9 mouse cellular contexts compared by ENCODE assay signal in the genomic region with DNA sequence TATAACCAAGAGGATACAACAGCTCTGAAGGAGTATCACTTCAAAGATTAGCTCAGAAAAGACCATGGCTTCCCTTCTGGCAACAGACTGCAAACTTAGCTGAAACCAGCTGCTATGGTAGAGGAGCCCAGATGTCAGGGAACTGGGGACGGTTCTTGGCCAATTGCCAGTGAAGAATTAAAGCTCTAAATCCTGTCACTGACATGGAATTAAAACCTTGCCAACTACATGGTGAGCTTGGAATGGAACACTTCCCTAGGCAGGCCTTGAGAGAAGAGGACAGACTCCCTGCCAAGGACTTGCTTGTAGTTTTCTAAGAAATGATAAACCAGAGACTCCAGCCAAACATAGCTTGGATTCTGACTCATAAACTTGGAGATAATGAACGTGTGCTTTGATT.
DNase-seq lines count a peak whose midpoint lies in the region; ATAC-seq lines count a peak whose summit lies in the region.
"Had no signal": no experiment of that assay in that cellular context is flagged by ENCODE, and none has a peak within 500 bp of the region (broad histone marks: within the 10 kb centered on the region; RNA-seq: fewer than 3 reads in every experiment).

No protein-coding gene starts in this region.

- no peak overlapping the region for H3K4me2 ChIP-seq in heart, embryonic 12.5 days
- H3K4me2 ChIP-seq: limb, embryonic 12.5 days had no signal

- no peak overlapping the region for H3K27ac ChIP-seq in heart, embryonic 12.5 days (ENCODE audit: poor library complexity, severe bottlenecking)
- H3K27ac ChIP-seq in heart, embryonic 10.5 days = no peak overlapping the region
- H3K27ac ChIP-seq: limb, embryonic 12.5 days had no signal

- H3K4me3 ChIP-seq in heart, embryonic 12.5 days = no peak overlapping the region
- H3K4me3 ChIP-seq in heart, embryonic 10.5 days = no peak overlapping the region
- H3K4me3 ChIP-seq: limb, embryonic 12.5 days had no signal

- no peak for ATAC-seq in heart, embryonic 12.5 days (ENCODE audit: insufficient number of reproducible peaks, low FRiP score)

- H3K9me3 ChIP-seq in heart, embryonic 12.5 days (replicated peaks) = no peaks in the 10 kb centered on the region
- no peaks in the 10 kb centered on the region for H3K9me3 ChIP-seq in heart, embryonic 10.5 days
- H3K9me3 ChIP-seq: limb, embryonic 12.5 days had no signal

- peak; percentile 17 to 35 for DNase-seq in heart, postnatal 10 days
- DNase-seq in 3T3-L1 (ENCODE audit: low read depth, low spot score) = peak; percentile 1
- peak; percentile 67 for DNase-seq in brain, embryonic 18.5 days (ENCODE audit: low read depth, low spot score)
- DNase-seq in left cerebral cortex, postnatal 36 days (ENCODE audit: low spot score in 2 of 2) = peak; percentile 6 to 12
- peak; percentile 1 to 4 for DNase-seq in right cerebral cortex, postnatal 36 days (ENCODE audit: low spot score in 2 of 2)
- DNase-seq in thymus, postnatal 4 days = no peak
- no peak for DNase-seq in heart, embryonic 10.5 days (ENCODE audit: low spot score)

- H3K4me1 ChIP-seq in heart, embryonic 12.5 days (replicated peaks) = no peaks in the 10 kb centered on the region
- H3K4me1 ChIP-seq in heart, embryonic 10.5 days = no peaks in the 10 kb centered on the region
- H3K4me1 ChIP-seq: limb, embryonic 12.5 days had no signal

- intact Hi-C loops in heart, postnatal 10 days (cut with DNase I) = no loop called here
- intact Hi-C loops in left cerebral cortex, postnatal 36 days (cut with DNase I) = no loop called here

- no peaks in the 10 kb centered on the region for H3K27me3 ChIP-seq in heart, embryonic 12.5 days (replicated peaks)
- no peaks in the 10 kb centered on the region for H3K27me3 ChIP-seq in heart, embryonic 10.5 days (ENCODE audit: insufficient read depth, poor library complexity, severe bottlenecking)
- H3K27me3 ChIP-seq: limb, embryonic 12.5 days had no signal

- no peaks in the 10 kb centered on the region for H3K36me3 ChIP-seq in heart, embryonic 12.5 days
- no peaks in the 10 kb centered on the region for H3K36me3 ChIP-seq in heart, embryonic 10.5 days
- H3K36me3 ChIP-seq: limb, embryonic 12.5 days had no signal

- WGBS in heart, embryonic 12.5 days = 41% methylated on average over 2 of the region's 2 CpGs
- WGBS in heart, embryonic 10.5 days = 61% methylated on average over 2 of the region's 2 CpGs

- no peak overlapping the region for H3K9ac ChIP-seq in heart, embryonic 12.5 days
- H3K9ac ChIP-seq: limb, embryonic 12.5 days had no signal

Comparison
In these comparisons a context has a peak if more than half of its experiments do, and no peak if none do; other contexts are left out.
1. DNase-seq: peak in heart, postnatal 10 days (2 of 2), 3T3-L1 (single experiment), brain, embryonic 18.5 days (single experiment), left cerebral cortex, postnatal 36 days (2 of 2) and right cerebral cortex, postnatal 36 days (2 of 2); none in thymus, postnatal 4 days (single experiment) and heart, embryonic 10.5 days (single experiment).